Mouse (Mus musculus) heart, postnatal 0 days (tissue): ENCODE results near the gene Gja10.
A peak's percentile ranks its signal among the peaks of the same experiment; 100 is the strongest.

Experiments
- CTCF ChIP-seq: IDR thresholded peaks from 2 replicates; pipeline ENCODE4 v1.5.1; 2016; ENCODE audit warnings: antibody characterized with exemption, control low read depth, low read depth
- EP300 ChIP-seq: IDR thresholded peaks from 2 replicates; pipeline ENCODE4 v1.6.1; 2016; ENCODE audit warnings: antibody characterized with exemption, low read depth

DNA sequence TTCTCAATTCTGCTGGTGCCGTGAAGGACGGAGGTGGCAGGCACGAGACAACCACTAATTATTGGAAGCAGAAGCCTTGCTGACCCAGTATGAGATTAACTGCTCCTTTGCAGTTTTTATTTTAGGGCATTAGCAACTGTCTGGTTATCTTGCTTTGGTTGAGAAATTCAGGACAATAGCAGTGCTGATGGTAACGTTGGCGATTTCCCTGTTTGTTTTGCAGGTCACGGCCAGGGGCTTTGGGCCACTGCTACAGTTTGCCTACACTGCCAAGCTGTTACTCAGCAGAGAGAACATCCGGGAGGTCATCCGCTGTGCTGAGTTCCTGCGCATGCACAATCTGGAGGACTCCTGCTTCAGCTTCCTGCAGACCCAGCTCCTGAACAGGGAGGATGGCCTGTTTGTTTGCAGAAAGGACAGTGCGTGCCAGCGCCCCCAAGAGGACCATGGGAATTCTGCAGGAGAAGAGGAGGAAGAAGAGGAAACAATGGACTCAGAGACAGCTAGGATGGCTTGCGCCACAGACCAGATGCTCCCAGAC lies 40.9 kb downstream of the Gja10 start:
- TF ChIP-seq CTCF (peak; percentile 54), EP300 (no peak)
